Mouse (Mus musculus) embryo, embryonic 9.5 days (tissue): ENCODE results near the gene Hrasls5.

Experiments used
- DNase-seq: peaks from one replicate; pipeline ENCODE4 v3.0.0-alpha.2; 2017; ENCODE audit errors: extremely low spot score

Hrasls5 gene

DNA sequence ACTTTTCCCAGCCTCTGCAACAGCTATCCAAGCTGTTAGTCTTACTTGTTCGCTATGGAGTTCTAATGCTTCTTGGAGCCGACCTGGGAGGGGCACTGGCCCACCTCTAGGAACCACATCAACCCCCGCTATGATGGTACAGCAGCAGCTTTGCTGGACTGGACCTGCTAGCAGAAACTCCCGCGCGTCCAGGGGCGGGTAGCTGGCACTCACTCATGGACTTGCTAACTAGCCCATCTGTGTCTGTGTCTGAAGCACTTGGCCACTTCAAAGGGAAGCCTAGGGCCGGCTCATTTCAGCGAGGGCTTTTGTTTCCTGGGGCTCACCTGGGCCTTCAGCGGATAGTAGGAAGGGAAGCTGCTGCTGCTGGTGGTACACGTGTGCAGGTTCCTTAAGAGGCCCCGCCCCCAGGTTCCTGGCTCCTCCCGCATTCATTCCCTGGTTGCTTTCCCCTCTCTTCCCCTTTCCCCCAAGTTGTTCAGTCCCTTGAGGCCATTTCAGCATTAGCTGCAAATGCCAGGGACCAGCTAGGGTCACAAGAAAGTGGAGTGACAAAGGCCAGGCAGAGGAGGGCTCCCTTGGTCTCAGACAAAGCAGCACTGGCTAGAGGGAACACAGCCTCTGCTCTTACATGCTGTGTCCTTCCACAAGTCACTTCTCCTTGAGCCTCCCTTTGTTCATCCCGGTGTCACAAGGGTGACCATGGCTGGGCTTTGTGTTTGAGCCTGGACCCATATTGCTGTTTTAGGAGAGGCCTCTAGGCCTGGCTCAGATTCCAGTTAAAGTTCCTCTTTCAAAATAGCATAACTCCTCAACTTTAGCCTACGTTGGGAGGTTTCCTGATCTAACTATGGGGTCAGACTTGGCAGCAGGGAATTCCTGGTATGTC lies 5.3 kb upstream of the Hrasls5 start, which contains the start of gene Lgals12:
Gene Lgals12 (minus strand): TSS at position 393 of the 889 bp plus-strand sequence.
- no peak for DNase-seq

- DNase-seq = no peak
Measured at GRCm38 (mm10) chr19:7607690-7608201, 4.6 kb upstream of the Hrasls5 start.

- DNase-seq = no peak
Measured at GRCm38 (mm10) chr19:7613151-7613550, 810 bp downstream of the Hrasls5 start.

DNA sequence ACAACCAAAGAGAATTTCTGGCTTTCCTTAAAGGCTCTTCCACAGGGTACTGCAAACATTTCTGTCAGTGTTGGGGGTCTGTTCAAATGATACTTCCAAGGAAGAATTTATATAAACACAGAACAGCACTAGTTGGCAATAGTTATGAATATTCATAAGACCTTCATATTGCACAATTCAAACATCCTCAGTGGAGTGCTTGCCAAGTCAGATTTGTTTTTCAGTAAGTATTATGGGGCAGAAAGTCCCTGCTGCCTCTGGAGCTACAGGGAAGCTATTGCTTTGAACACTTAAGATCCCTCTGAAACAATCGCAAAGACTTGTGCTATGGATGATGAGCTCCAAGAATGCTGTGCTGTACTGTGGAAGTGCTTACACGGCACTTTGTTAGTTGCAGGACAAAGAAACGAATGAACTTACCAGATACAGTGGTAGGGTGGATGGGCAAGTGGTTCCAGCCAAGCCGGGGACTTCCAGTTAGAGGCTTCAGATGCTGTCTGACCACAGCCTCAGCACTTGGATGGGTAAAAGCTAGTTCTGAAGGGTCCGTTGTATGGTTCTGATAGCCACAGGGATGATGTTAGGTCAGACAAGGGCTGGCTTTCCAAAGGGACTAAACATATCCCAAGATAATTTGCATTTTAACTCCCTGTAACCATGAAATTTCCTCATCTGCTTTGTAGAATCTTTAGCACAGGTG lies 4.0 kb downstream of the Hrasls5 start:
- no peak for DNase-seq

DNA sequence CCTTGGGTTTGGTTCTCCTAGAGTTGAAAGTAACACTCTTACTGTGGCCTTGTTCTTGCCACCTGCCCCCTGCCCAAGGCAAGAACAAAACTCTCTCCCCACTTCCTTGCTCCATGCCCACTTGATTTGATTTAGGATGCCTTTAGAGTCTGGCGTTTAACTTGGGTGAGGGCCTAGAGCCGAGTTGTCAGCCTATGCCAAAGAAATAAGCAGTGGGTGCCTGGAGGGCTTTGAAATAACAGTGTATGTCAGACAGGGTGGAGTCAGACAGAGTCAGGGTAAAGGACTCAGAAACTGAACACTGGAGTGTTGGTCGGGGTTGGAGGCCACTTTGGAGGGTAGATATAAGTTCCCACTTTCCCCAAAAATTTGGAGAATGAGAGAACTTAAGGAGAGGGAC lies 4.7 kb downstream of the Hrasls5 start:
- no peak for DNase-seq

- peak; percentile 69 for DNase-seq
Measured at GRCm38 (mm10) chr19:7617696-7618095, 5.4 kb downstream of the Hrasls5 start.

DNA sequence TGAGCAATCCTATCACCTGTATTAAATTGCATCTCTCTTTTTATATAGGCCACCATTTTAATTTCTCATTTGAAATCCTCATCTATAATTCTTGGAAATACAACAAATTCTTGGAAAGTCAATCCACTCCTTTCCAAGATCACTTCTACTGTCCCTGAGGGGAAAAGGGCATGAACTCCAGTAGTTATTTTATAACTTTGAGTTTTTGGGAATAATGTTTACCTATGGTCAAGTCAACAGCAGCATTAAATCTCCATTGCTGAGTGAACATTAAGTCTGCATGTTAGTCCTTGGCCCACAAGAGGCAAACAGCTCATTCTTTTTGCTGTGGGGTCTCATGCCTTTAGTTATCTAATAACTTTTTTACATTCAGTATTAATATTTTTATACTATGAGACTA lies 20.7 kb downstream of the Hrasls5 start:
- DNase-seq = no peak

- no peak for DNase-seq
Measured at GRCm38 (mm10) chr19:7633786-7634185, 21.4 kb downstream of the Hrasls5 start.

DNA sequence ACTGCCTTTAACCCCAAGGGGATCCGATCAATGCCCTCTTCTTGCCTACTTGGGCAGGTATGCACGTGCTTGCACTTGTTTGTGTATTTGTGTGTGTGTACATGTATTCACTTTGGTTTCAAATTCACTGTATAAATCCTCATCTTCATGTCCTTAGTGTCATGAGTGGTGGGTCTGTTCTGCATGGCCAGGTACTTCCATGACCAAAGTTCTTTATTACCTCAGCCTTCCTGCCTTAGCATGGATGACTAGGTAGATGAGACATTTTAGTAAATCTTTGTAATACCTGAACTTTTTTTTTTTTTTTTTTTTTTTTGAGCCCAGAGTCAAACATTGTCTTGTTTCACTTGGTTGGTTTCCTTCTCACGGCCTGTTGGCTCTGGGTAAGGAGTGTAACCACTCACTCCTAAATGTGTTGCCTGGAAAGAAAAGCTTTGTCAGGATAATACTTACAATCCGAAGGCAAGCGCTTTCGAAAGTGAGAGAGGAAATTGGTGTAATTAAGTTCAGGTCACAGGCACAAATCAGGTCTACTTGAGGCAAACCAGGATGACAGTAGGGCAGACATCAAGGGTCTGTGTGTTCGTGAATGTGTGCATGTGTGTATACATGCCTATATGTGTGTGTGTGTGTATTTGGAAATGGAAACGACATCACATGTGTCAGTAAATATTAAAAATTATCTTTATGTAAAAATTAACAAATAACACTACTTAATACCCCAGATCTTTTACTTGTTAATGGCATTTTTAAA lies 36.7 kb downstream of the Hrasls5 start:
- DNase-seq = no peak

DNA sequence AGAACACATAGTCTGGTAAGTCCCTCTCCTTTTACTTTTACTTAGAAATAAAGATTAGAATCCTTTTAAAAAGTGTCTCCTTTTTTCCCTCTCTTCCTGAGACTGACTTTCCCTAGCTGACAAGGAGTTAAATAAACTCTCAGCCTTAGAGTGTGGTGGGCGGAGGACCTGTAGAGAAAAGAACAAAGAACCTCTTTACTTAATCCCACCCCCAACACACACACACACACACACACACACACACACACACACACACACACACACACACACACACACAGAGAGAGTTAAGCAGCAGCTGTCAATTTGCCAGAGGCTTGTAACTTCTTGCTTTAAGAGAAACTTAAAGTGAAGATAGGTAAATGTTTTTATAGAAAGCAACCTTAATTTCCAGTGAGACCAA lies 59.7 kb downstream of the Hrasls5 start:
- DNase-seq = peak; percentile 2

- no peak for DNase-seq
Measured at GRCm38 (mm10) chr19:7687988-7688387, 75.6 kb downstream of the Hrasls5 start.
